Mouse (Mus musculus) heart, embryonic 10.5 days (tissue): ENCODE data around the gene Tnfrsf4. TPM values are rescaled to one million over a fixed set of nuclear protein-coding genes. Genes with fewer than 3 reads are reported as not detected.

ENCODE experiments used
- DNase-seq: peaks from one replicate; pipeline ENCODE4 v3.0.0-alpha.2; 2017; ENCODE audit warnings: low spot score
- H3K27ac ChIP-seq: fragments of 300-500 bp; sonication (generic); 2 replicates; pipeline ENCODE4 v1.5.1; 2016; ENCODE audit warnings: mild to moderate bottlenecking
- H3K27me3 ChIP-seq: fragments of 300-500 bp; sonication (generic); 2 replicates; pipeline ENCODE4 v1.6.1; 2016; ENCODE audit warnings: mild to moderate bottlenecking; ENCODE audit not compliant: poor library complexity, insufficient read depth, severe bottlenecking
- H3K36me3 ChIP-seq: fragments of 300-500 bp; sonication (generic); 2 replicates; pipeline ENCODE4 v1.6.1; 2016; ENCODE audit warnings: mild to moderate bottlenecking, moderate library complexity
- H3K4me1 ChIP-seq: fragments of 300-500 bp; sonication (generic); 2 replicates; pipeline ENCODE4 v1.6.1; 2016; ENCODE audit warnings: mild to moderate bottlenecking
- H3K4me3 ChIP-seq: fragments of 300-500 bp; sonication (generic); 2 replicates; pipeline ENCODE4 v1.5.1; 2016; ENCODE audit warnings: mild to moderate bottlenecking, moderate library complexity
- H3K9me3 ChIP-seq: fragments of 300-500 bp; sonication (generic); 2 replicates; pipeline ENCODE4 v1.6.1; 2016; ENCODE audit warnings: mild to moderate bottlenecking, moderate library complexity
- WGBS: fragments of 180-500 bp; shearing (Covaris S2); methylation state at CpG from one replicate; pipeline ENCODE4 v1.1.7; 2016; 5-methylcytosine and 5-hydroxymethylcytosine counted together
- polyA plus RNA-seq: library from polyadenylated mRNA; unstranded; fragments of >200 nt; fragmentation: Nextera tagmentation; extraction: Ambion mirVana; gene quantifications from 2 replicates; pipeline ENCODE4 v1.2.1, GENCODE M21; 2016

Gene Tnfrsf4
- polyA plus RNA-seq = 0.28 and 1.0 TPM in 2 replicates

GRCm38 (mm10) chr4:156013637-156014036 is at the start of gene Tnfrsf4:
TSS of gene Tnfrsf4 (plus strand) at chr4:156013843.
- WGBS = 80% methylated on average over 8 of the region's 8 CpGs
- no peaks in the 10 kb centered on the region for H3K9me3 ChIP-seq
- H3K27ac ChIP-seq = no peak within 1 kb of the TSS
- H3K4me1 ChIP-seq = peaks cover 17% of the 10 kb centered on the region; the same call in 1 of the 2 replicates
- no peak for DNase-seq
- peaks cover 58% of the 10 kb centered on the region for H3K36me3 ChIP-seq
- H3K4me3 ChIP-seq = no peak within 1 kb of the TSS
- no peaks in the 10 kb centered on the region for H3K27me3 ChIP-seq

- Histone ChIP-seq H3K36me3 (peaks cover 30% of the 10 kb centered on the region), H3K9me3 (no peaks in the 10 kb centered on the region), H3K4me1 (peaks cover 28% of the 10 kb centered on the region), H3K27ac (no peak overlapping the region), H3K27me3 (no peaks in the 10 kb centered on the region), H3K4me3 (no peak overlapping the region)
- 92% methylated on average over 11 of the region's 11 CpGs for WGBS
- DNase-seq = no peak
Observed at GRCm38 (mm10) chr4:155964396-155964795, 49.2 kb upstream of the Tnfrsf4 start.

GRCm38 (mm10) chr4:155969043-155969653 is 44.5 kb upstream of the Tnfrsf4 start:
- DNase-seq = peak; percentile 80
- H3K27ac ChIP-seq = peak overlapping the region; percentile 3; the same call in 1 of the 2 replicates
- 67% methylated on average over 13 of the region's 13 CpGs for WGBS
- no peaks in the 10 kb centered on the region for H3K27me3 ChIP-seq
- H3K36me3 ChIP-seq = peaks cover 21% of the 10 kb centered on the region
- no peak overlapping the region for H3K4me3 ChIP-seq
- H3K4me1 ChIP-seq = 0 out of 2 replicates have a peak, but pooled peaks cover 5% of the 10 kb centered on the region
- H3K9me3 ChIP-seq = no peaks in the 10 kb centered on the region

- Histone ChIP-seq H3K27ac (no peak overlapping the region), H3K4me1 (0 out of 2 replicates have a peak, but pooled peaks cover 5% of the 10 kb centered on the region), H3K36me3 (peaks cover 9% of the 10 kb centered on the region), H3K27me3 (no peaks in the 10 kb centered on the region), H3K4me3 (no peak overlapping the region), H3K9me3 (no peaks in the 10 kb centered on the region)
- WGBS = 79% methylated on average over 5 of the region's 5 CpGs
- no peak for DNase-seq
Observed at GRCm38 (mm10) chr4:155970286-155970685, 43.4 kb upstream of the Tnfrsf4 start.

GRCm38 (mm10) chr4:155972651-155973050 is 41.0 kb upstream of the Tnfrsf4 start:
- 77% methylated on average over 6 of the region's 6 CpGs for WGBS

GRCm38 (mm10) chr4:155973239-155973638 is 40.4 kb upstream of the Tnfrsf4 start:
- Histone ChIP-seq H3K4me1 (0 out of 2 replicates have a peak, but pooled peaks cover 5% of the 10 kb centered on the region), H3K36me3 (no peaks in the 10 kb centered on the region), H3K27ac (no peak overlapping the region), H3K9me3 (peaks cover 6% of the 10 kb centered on the region; the same call in 1 of the 2 replicates), H3K4me3 (no peak overlapping the region), H3K27me3 (no peaks in the 10 kb centered on the region)
- WGBS = 70% methylated on average over 2 of the region's 2 CpGs
- no peak for DNase-seq

More at GRCm38 (mm10) chr4:155972651-155973050, 41.0 kb upstream of the Tnfrsf4 start:
- Histone ChIP-seq H3K4me3 (no peak overlapping the region), H3K4me1 (0 out of 2 replicates have a peak, but pooled peaks cover 5% of the 10 kb centered on the region), H3K27me3 (no peaks in the 10 kb centered on the region), H3K36me3 (no peaks in the 10 kb centered on the region), H3K9me3 (peaks cover 6% of the 10 kb centered on the region; the same call in 1 of the 2 replicates), H3K27ac (no peak overlapping the region)
- no peak for DNase-seq

GRCm38 (mm10) chr4:155981436-155982082 is 32.1 kb upstream of the Tnfrsf4 start:
- H3K36me3 ChIP-seq = no peaks in the 10 kb centered on the region
- no peaks in the 10 kb centered on the region; the same call in 1 of the 2 replicates for H3K27me3 ChIP-seq
- H3K9me3 ChIP-seq = peaks cover 6% of the 10 kb centered on the region; the same call in 1 of the 2 replicates
- 72% methylated on average over 12 of the region's 12 CpGs for WGBS
- H3K4me3 ChIP-seq = no peak overlapping the region
- no peak overlapping the region for H3K27ac ChIP-seq
- H3K4me1 ChIP-seq = no peaks in the 10 kb centered on the region
- no peak for DNase-seq

GRCm38 (mm10) chr4:155983788-155984187 is 29.9 kb upstream of the Tnfrsf4 start:
- no peaks in the 10 kb centered on the region for H3K36me3 ChIP-seq
- 27% methylated on average over 2 of the region's 2 CpGs for WGBS
- no peaks in the 10 kb centered on the region; the same call in 1 of the 2 replicates for H3K27me3 ChIP-seq
- H3K9me3 ChIP-seq = no peaks in the 10 kb centered on the region
- no peak overlapping the region for H3K4me3 ChIP-seq
- peaks cover 4% of the 10 kb centered on the region; the same call in 1 of the 2 replicates for H3K4me1 ChIP-seq
- no peak for DNase-seq
- H3K27ac ChIP-seq = no peak overlapping the region

GRCm38 (mm10) chr4:155991211-155991907 is 22.3 kb upstream of the Tnfrsf4 start:
- no peaks in the 10 kb centered on the region for H3K27me3 ChIP-seq
- H3K36me3 ChIP-seq = peaks cover 14% of the 10 kb centered on the region
- WGBS = 88% methylated on average over 22 of the region's 22 CpGs
- peaks cover 27% of the 10 kb centered on the region for H3K4me1 ChIP-seq
- peak overlapping the region; percentile 98 for H3K27ac ChIP-seq
- peak overlapping the region; percentile 88 for H3K4me3 ChIP-seq
- no peaks in the 10 kb centered on the region for H3K9me3 ChIP-seq
- DNase-seq = peak; percentile 78

- 25% methylated on average over 37 of the region's 37 CpGs for WGBS
- H3K27me3 ChIP-seq = no peaks in the 10 kb centered on the region
- DNase-seq = no peak
- peaks cover 19% of the 10 kb centered on the region for H3K36me3 ChIP-seq
- peak overlapping the region; percentile 88 for H3K4me3 ChIP-seq
- peaks cover 27% of the 10 kb centered on the region for H3K4me1 ChIP-seq
- peak overlapping the region; percentile 98 for H3K27ac ChIP-seq
- no peaks in the 10 kb centered on the region for H3K9me3 ChIP-seq
Observed at GRCm38 (mm10) chr4:155991908-155992230, 21.8 kb upstream of the Tnfrsf4 start.

GRCm38 (mm10) chr4:155992241-155992905 is 21.3 kb upstream of the Tnfrsf4 start, which contains the start of the genes B3galt6 and Sdf4:
TSS of gene B3galt6 (minus strand) at chr4:155992649.
TSS of gene Sdf4 (plus strand) at chr4:155992872.
- peaks cover 27% of the 10 kb centered on the region for H3K4me1 ChIP-seq
- DNase-seq = peak; percentile 92
- H3K27ac ChIP-seq = peak within 1 kb of the TSS; percentile 98
- WGBS = under 1% methylated on average over 99 of the region's 99 CpGs
- peak within 1 kb of the TSS; percentile 88 for H3K4me3 ChIP-seq
- H3K27me3 ChIP-seq = no peaks in the 10 kb centered on the region
- H3K36me3 ChIP-seq = peaks cover 24% of the 10 kb centered on the region
- H3K9me3 ChIP-seq = no peaks in the 10 kb centered on the region

- Histone ChIP-seq H3K27ac (peak overlapping the region; percentile 98), H3K9me3 (no peaks in the 10 kb centered on the region), H3K36me3 (peaks cover 30% of the 10 kb centered on the region), H3K27me3 (no peaks in the 10 kb centered on the region), H3K4me1 (peaks cover 25% of the 10 kb centered on the region), H3K4me3 (peak overlapping the region; percentile 88)
- DNase-seq = peak; percentile 97
- under 1% methylated on average over 70 of the region's 70 CpGs for WGBS
Observed at GRCm38 (mm10) chr4:155992906-155993547, 20.6 kb upstream of the Tnfrsf4 start.
